Mouse (Mus musculus) midbrain, embryonic 12.5 days (tissue): ENCODE measurements around the gene Ezh2. TPM values are rescaled to one million over a fixed set of nuclear protein-coding genes. Genes with fewer than 3 reads are reported as not detected.
A peak's percentile ranks its signal among the peaks of the same experiment; 100 is the strongest.
"Not testable (repeated sequence)": the region's sequence is repeated elsewhere in the genome, so short reads cannot be mapped to it uniquely, and the experiment has no call there.

Experiments used
- ATAC-seq: fragments of 200-750 bp; cut with Nextera tagmentation; 2 replicates; pipeline ENCODE4 v1.8.0; 2017; ENCODE audit warnings: low read depth, moderate TSS enrichment, moderate library complexity; ENCODE audit not compliant: low FRiP score
- H3K27ac ChIP-seq: fragments of 300-500 bp; sonication (generic); replicated peaks from 2 replicates; pipeline ENCODE4 v1.5.1; 2016; ENCODE audit warnings: mild to moderate bottlenecking
- H3K27me3 ChIP-seq: fragments of 300-500 bp; sonication (generic); 2 replicates; pipeline ENCODE4 v1.6.1; 2016; ENCODE audit warnings: mild to moderate bottlenecking
- H3K36me3 ChIP-seq: fragments of 300-500 bp; sonication (generic); 2 replicates; pipeline ENCODE4 v1.6.1; 2016
- H3K4me1 ChIP-seq: fragments of 300-500 bp; sonication (generic); 2 replicates; pipeline ENCODE4 v1.6.1; 2016
- H3K4me2 ChIP-seq: fragments of 300-500 bp; sonication (generic); replicated peaks from 2 replicates; pipeline ENCODE4 v1.6.1; 2016; ENCODE audit warnings: mild to moderate bottlenecking, moderate library complexity
- H3K4me3 ChIP-seq: fragments of 300-500 bp; sonication (generic); 2 replicates; pipeline ENCODE4 v1.5.1; 2016; ENCODE audit warnings: mild to moderate bottlenecking
- H3K9ac ChIP-seq: fragments of 300-500 bp; sonication (generic); replicated peaks from 2 replicates; pipeline ENCODE4 v1.6.1; 2016; ENCODE audit warnings: mild to moderate bottlenecking, moderate library complexity
- H3K9me3 ChIP-seq: fragments of 300-500 bp; sonication (generic); 2 replicates; pipeline ENCODE4 v1.6.1; 2016; ENCODE audit warnings: mild to moderate bottlenecking
- WGBS: fragments of 180-500 bp; shearing (Covaris S2); methylation state at CpG from one replicate; pipeline ENCODE4 v1.1.7; 2016; 5-methylcytosine and 5-hydroxymethylcytosine counted together
- polyA plus RNA-seq: library from polyadenylated mRNA; unstranded; fragments of >200 nt; fragmentation: Nextera tagmentation; extraction: Ambion mirVana; gene quantifications from 2 replicates; pipeline ENCODE4 v1.2.1, GENCODE M21; 2016

Ezh2 gene
- polyA plus RNA-seq, result 199 and 222 TPM in 2 replicates

- under 1% methylated on average over 67 of the region's 69 CpGs for WGBS
- peak; percentile 99 for ATAC-seq
- no peaks in the 10 kb centered on the region for H3K36me3 ChIP-seq
These were observed at the start of gene Ezh2 for GRCm38 (mm10) chr6:47594926-47595623. TSS of gene Ezh2 (minus strand) at chr6:47595341.

GRCm38 (mm10) chr6:47636527-47637076 is 41.5 kb upstream of the Ezh2 start:
- 76% methylated on average over 6 of the region's 6 CpGs for WGBS
- Histone ChIP-seq H3K9me3 (no peaks in the 10 kb centered on the region), H3K36me3 (no peaks in the 10 kb centered on the region), H3K4me3 (no peak overlapping the region), H3K27ac (no peak overlapping the region), H3K4me1 (no peaks in the 10 kb centered on the region), H3K27me3 (no peaks in the 10 kb centered on the region), H3K9ac (no peak overlapping the region), H3K4me2 (no peak overlapping the region)
- ATAC-seq, result no peak

More at GRCm38 (mm10) chr6:47594926-47595623, at the start of gene Ezh2:
- peak within 1 kb of the TSS; percentile 99 for H3K9ac ChIP-seq
- H3K27ac ChIP-seq, result peak within 1 kb of the TSS; percentile 99
- H3K27me3 ChIP-seq, result no peaks in the 10 kb centered on the region
- H3K4me3 ChIP-seq, result peak within 1 kb of the TSS; percentile 96
- no peaks in the 10 kb centered on the region for H3K9me3 ChIP-seq
- H3K4me2 ChIP-seq, result peak within 1 kb of the TSS; percentile 69
- H3K4me1 ChIP-seq, result peaks cover 15% of the 10 kb centered on the region

- Histone ChIP-seq H3K4me2 (no peak overlapping the region), H3K4me3 (no peak overlapping the region), H3K4me1 (no peaks in the 10 kb centered on the region), H3K9me3 (no peaks in the 10 kb centered on the region), H3K27ac (no peak overlapping the region), H3K27me3 (no peaks in the 10 kb centered on the region), H3K9ac (no peak overlapping the region), H3K36me3 (no peaks in the 10 kb centered on the region)
- ATAC-seq, result no peak
- WGBS, result 81% methylated on average over 5 of the region's 5 CpGs
These were observed 40.9 kb upstream of the Ezh2 start for GRCm38 (mm10) chr6:47635995-47636526.

- 76% methylated on average over 7 of the region's 7 CpGs for WGBS
- Histone ChIP-seq H3K36me3 (no peaks in the 10 kb centered on the region), H3K4me3 (no peak overlapping the region), H3K27me3 (no peaks in the 10 kb centered on the region), H3K9ac (no peak overlapping the region), H3K4me1 (no peaks in the 10 kb centered on the region), H3K4me2 (no peak overlapping the region), H3K9me3 (no peaks in the 10 kb centered on the region), H3K27ac (no peak overlapping the region)
- no peak for ATAC-seq
These were observed 40.3 kb upstream of the Ezh2 start for GRCm38 (mm10) chr6:47635207-47635994.

- Histone ChIP-seq H3K4me1 (no peaks in the 10 kb centered on the region), H3K27me3 (no peaks in the 10 kb centered on the region), H3K36me3 (no peaks in the 10 kb centered on the region), H3K4me3 (no peak overlapping the region), H3K9me3 (no peaks in the 10 kb centered on the region), H3K27ac (no peak overlapping the region), H3K4me2 (no peak overlapping the region), H3K9ac (no peak overlapping the region)
- ATAC-seq, result no peak
These were observed 38.3 kb upstream of the Ezh2 start for GRCm38 (mm10) chr6:47633467-47633866.

- not testable (repeated sequence) for H3K9me3 ChIP-seq, H3K27ac ChIP-seq, H3K36me3 ChIP-seq, H3K4me1 ChIP-seq, ATAC-seq, H3K9ac ChIP-seq, H3K27me3 ChIP-seq, H3K4me3 ChIP-seq, H3K4me2 ChIP-seq
- WGBS, result no CpG with 5 or more reads among the region's 1 CpGs
These were observed 34.9 kb upstream of the Ezh2 start for GRCm38 (mm10) chr6:47630061-47630460.

GRCm38 (mm10) chr6:47627978-47628377 is 32.8 kb upstream of the Ezh2 start:
- H3K27ac ChIP-seq, result no peak overlapping the region
- H3K9me3 ChIP-seq, result no peaks in the 10 kb centered on the region
- H3K4me1 ChIP-seq, result no peaks in the 10 kb centered on the region
- H3K9ac ChIP-seq, result no peak overlapping the region
- no peaks in the 10 kb centered on the region for H3K27me3 ChIP-seq
- no peak for ATAC-seq
- H3K36me3 ChIP-seq, result no peaks in the 10 kb centered on the region
- H3K4me2 ChIP-seq, result no peak overlapping the region
- WGBS, result 64% methylated on average over 3 of the region's 3 CpGs
- H3K4me3 ChIP-seq, result no peak overlapping the region

GRCm38 (mm10) chr6:47626976-47627375 is 31.8 kb upstream of the Ezh2 start:
- H3K27ac ChIP-seq, H3K4me2 ChIP-seq, H3K36me3 ChIP-seq, H3K4me3 ChIP-seq, H3K4me1 ChIP-seq, H3K9ac ChIP-seq, ATAC-seq, H3K27me3 ChIP-seq, H3K9me3 ChIP-seq: not testable (repeated sequence)
- 86% methylated on average over 3 of the region's 3 CpGs for WGBS

- no peaks in the 10 kb centered on the region for H3K9me3 ChIP-seq
- no peaks in the 10 kb centered on the region for H3K27me3 ChIP-seq
- H3K36me3 ChIP-seq, result no peaks in the 10 kb centered on the region
- no peak overlapping the region for H3K27ac ChIP-seq
- WGBS, result 87% methylated on average over 2 of the region's 2 CpGs
- H3K9ac ChIP-seq, result no peak overlapping the region
- no peak overlapping the region for H3K4me3 ChIP-seq
- no peak overlapping the region for H3K4me2 ChIP-seq
- ATAC-seq, result no peak
- no peaks in the 10 kb centered on the region for H3K4me1 ChIP-seq
These were observed 25.9 kb upstream of the Ezh2 start for GRCm38 (mm10) chr6:47621039-47621438.

- not testable (repeated sequence) for H3K36me3 ChIP-seq, H3K4me3 ChIP-seq, H3K27ac ChIP-seq, H3K4me2 ChIP-seq, H3K27me3 ChIP-seq, H3K9me3 ChIP-seq, H3K9ac ChIP-seq, H3K4me1 ChIP-seq, ATAC-seq
- WGBS, result 56% methylated on average over 5 of the region's 5 CpGs
These were observed 13.2 kb upstream of the Ezh2 start for GRCm38 (mm10) chr6:47608306-47608705.

GRCm38 (mm10) chr6:47601931-47602330 is 6.8 kb upstream of the Ezh2 start:
- H3K9me3 ChIP-seq, result no peaks in the 10 kb centered on the region
- H3K4me3 ChIP-seq, result no peak overlapping the region
- H3K36me3 ChIP-seq, result no peaks in the 10 kb centered on the region
- no peak overlapping the region for H3K27ac ChIP-seq
- no peak overlapping the region for H3K4me2 ChIP-seq
- no peak for ATAC-seq
- H3K4me1 ChIP-seq, result no peaks in the 10 kb centered on the region
- no peak overlapping the region for H3K9ac ChIP-seq
- whole genome bisulfite sequencing, result 79% methylated on average over 1 of the region's 1 CpGs
- no peaks in the 10 kb centered on the region for H3K27me3 ChIP-seq

- H3K36me3 ChIP-seq, result no peaks in the 10 kb centered on the region
- H3K4me3 ChIP-seq, result peak overlapping the region; percentile 96
- H3K4me2 ChIP-seq, result peak overlapping the region; percentile 58
- 2% methylated on average over 6 of the region's 6 CpGs for WGBS
- H3K4me1 ChIP-seq, result peaks cover 11% of the 10 kb centered on the region
- peak overlapping the region; percentile 99 for H3K27ac ChIP-seq
- no peak for ATAC-seq
- no peaks in the 10 kb centered on the region for H3K9me3 ChIP-seq
- H3K9ac ChIP-seq, result peak overlapping the region; percentile 71
- no peaks in the 10 kb centered on the region for H3K27me3 ChIP-seq
These were observed 555 bp upstream of the Ezh2 start for GRCm38 (mm10) chr6:47595696-47596095.
